Mouse (Mus musculus): ENCODE measurements around the gene Wnt11.

DNA sequence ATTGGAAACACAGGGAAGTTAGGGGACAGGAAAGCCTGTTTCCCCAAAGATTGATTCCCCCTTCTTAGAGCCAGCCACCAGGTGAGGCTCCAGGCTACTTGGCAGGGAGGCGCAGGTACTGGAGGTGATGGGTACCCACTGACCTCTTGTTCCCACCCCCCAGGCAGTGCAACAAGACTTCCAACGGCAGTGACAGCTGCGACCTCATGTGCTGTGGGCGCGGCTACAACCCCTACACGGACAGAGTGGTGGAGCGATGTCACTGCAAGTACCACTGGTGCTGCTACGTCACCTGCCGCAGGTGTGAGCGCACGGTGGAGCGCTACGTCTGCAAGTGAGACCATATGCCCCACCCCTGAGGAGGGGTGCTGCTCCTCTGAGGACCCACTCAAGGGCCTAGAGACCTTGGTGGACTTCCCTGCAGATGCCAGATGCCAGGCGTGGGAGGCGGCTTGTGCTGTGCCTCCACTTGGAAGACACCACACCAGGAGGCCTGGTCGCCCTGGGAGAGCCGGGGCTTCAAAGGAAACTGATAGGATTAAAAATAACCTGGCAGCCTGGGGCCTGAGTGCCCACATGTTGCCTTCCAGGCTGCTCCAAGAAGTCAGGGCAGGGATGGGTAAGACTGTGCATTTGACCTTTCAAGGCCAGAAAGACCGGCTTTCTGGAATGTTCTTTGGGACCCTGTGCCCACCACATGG is 18.2 kb downstream of the Wnt11 start:
- TF ChIP-seq CTCF (IDR thresholded peaks at IDR 0.05; ENCODE audit: low read depth, low read length), result no peak
- no peak for TF ChIP-seq POLR2A (IDR thresholded peaks at IDR 0.05; ENCODE audit: insufficient read depth, low read length)
- TF ChIP-seq EP300 (IDR thresholded peaks at IDR 0.05; ENCODE audit: insufficient read depth, low read depth, low read length), result no peak
